Mouse (Mus musculus) mouse embryonic stem cell (cell line): ENCODE data around the gene Mfsd14b.

ENCODE experiments used
- in situ Hi-C, 2 experiments: fragments of 300-500 bp; cut with MboI; formaldehyde crosslinking; loops; 1 replicate in 1 of 2; 3 replicates in 1 of 2; pipeline ENCODE4 v1.14.3; 2019 to 2020; ENCODE audit warnings: low sequenced_read_pairs in 2 of 2, low pct_unique_long_range_greater_than_20kb in 1 of 2, mixed read lengths in 1 of 2; ENCODE audit not compliant: unreplicated experiment in 1 of 2

The Mfsd14b gene

DNA sequence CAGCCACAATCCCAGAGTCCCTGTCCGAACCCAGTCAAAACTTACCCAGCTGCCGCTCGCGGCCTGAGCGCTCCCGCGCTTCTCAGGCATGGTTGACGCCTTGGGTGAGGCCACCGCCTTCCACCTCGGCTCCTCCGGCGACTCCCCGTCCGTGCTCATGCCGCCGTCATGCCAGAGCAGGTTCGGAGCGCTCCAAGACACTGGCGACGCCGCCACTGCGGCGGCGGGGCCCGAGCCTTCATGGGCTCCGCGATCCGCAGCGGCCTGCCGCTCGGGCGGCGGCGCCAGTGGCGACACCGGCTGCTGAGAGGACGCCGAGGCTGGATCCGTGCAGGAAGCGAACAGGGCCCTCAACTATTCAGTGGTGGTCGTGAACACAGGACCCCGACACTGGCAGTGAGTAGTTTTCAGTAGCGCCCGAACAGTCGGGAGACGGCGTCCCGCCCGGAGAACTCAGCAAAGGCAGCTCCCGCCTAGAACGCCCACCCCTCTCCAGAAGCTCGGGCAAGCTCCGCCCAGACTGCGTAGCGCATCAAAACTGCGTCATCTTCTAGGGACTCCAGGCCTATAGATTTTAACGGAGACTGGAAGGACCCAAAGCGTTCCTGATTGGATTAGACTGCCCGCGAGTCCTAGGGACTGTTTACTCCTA, at the start of gene Mfsd14b:
Gene Mfsd14b, minus strand, starts transcription at position 517 of the 652 bp plus-strand sequence.
- in situ Hi-C loops: no loop called here

DNA sequence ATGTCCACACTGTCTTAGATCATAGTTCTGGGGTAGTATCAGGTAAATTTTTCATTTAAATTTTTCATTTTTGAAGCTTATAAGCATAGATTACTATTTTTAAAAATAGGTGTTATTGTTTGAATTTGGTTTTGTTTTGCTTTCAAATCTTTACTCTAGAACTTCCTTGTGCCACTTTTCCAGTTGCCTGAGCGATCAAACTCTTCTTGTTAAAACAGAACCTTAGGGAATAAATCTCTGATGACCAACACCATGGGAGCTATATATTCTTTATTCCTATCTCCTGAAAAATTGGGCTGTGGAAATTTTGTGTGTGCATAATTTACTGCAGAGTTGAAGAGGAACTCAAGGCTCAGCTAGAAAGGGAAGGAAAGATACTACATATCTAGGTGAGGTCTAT, 37.2 kb upstream of the Mfsd14b start, which contains the start of gene Olfr466:
Gene Olfr466, plus strand, starts transcription at position 301 of the 400 bp plus-strand sequence.
- in situ Hi-C loops: no loop called here

DNA sequence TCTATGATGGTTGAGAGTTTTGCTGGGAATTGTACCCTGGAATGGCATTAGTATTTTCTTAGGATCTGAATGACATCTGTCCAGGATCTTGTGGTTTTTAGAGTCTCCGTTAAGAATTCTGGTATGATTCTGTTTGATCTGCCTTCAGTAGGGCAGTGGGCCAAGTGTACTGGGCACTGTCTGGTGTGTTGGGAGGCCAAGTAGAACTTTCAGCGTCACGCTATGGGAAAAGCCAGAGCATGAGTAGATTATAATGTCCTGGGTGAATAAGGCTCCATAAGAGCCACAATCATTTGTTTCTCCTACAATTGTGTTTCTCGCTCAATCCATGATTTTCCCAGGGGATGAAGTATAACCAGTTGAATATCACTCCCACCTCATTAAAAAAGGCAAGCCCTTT, 25.0 kb upstream of the Mfsd14b start, which contains the start of gene Olfr465-ps1:
Gene Olfr465-ps1, plus strand, starts transcription at position 301 of the 400 bp plus-strand sequence.
- in situ Hi-C loops: no loop called here

DNA sequence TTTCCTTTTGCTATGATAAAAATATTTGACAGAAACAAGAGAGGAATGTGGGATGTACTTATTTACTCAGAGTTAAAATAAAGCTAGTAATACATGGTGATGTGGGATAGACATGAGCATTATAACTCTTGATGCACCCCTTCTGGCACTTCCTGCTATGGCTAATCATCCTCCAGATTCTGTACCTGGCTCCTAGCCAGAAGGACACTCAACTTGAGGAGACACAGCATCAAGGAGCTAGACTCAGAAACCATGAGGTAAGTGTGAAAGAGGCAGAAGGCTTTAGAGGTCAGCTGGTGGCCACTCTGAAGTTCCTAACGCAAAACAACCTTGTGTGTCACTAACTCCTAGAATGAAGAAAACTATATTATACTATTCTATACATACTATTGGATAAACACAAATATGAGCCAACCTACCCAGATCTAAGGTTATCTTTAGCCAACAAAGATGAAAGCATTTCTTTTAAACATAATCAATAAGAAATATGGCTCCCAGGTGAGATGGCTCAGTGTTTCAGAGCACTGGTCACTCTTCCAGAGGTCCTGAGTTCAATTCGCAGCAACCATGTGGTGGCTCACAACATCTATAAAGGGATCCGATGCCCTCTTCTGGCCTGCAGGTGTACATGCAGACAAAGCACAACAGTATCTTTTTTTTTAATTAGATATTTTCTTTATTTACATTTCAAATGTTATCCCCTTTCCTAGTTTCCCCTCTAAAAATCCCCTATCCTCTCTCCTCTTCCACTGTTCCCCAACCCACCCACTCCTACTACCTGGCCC, 14.5 kb upstream of the Mfsd14b start:
- in situ Hi-C loops: loop anchor here in 1 of 2 experiments (5.0 kb wide), 1 partner anchor 90 kb away; no protein-coding TSS in a partner anchor

DNA sequence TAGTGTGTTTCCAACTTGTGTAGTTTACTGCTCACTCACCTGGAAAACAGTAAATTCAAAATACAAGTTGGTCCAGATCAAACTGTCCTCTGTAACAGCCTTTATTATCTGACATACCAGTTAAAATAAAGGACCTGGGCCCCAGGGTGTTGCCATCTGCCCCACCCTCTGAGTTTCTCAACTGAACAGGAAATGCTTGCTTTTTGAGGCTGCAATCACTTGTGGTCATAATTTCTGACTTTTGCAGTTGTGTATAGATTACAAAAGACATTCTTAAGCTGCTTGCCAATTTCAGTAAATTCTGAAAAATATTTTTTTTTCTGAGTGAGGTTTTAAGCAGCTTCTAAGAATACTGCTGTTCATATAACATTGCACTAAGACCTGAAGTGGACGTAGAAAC, 9.3 kb upstream of the Mfsd14b start:
- in situ Hi-C loops: no loop called here

DNA sequence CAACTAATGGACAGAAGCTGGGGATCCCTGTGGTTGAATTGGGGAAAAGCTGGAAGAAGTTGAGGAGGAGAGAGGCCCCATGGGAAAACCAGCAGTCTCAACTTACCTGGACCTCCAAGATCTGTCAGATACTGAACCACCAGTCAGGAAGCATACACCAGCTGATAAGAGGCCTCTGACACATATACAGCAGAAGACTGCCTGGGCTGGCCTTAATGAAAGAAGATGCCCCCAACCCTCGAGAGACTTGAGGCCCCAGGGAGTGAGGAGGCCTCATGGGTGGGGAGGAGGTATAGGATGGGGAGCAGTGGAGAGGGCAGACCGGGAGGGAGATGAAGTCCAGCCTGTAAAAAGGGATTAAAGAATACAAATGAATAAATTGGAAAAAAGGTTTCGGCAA, 8.2 kb upstream of the Mfsd14b start:
- in situ Hi-C loops: no loop called here

DNA sequence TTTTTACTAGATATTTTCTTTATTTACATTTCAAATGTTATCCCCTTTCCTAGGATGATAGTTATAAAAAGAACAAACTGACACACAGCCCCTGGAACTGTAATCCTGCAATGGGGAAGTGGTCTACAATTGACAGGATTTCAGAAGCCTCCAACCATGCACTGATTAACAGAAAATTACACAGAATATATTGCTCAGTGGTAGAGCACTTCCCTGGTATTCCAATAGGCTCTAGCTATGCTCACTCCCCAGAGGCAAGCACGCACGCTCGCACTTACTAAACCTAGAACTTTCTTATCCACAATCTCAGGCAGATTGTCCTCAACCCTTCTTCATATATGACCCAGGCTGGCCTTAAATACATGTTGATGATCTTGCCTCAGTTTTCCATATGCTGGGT, 464 bp upstream of the Mfsd14b start:
- in situ Hi-C loops: no loop called here

DNA sequence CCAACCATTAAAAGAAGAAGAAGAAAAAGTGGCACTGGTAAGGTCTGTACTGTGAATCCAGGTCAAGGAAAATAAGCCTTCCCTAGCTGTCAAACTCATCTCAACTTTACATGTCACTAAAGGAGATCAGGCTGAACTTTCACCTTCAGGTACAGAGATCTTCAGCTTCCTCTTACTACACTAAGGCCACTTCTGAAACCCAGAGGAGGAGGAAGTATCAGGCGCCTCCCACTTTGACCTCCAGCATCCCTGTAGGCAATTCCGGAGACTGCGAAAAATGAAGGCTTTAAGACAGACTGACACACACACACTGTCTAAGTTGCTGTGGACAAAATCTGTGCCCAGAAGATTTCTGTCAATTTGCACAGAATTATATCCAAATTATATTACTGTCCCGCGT, 814 bp downstream of the Mfsd14b start:
- in situ Hi-C loops: no loop called here

DNA sequence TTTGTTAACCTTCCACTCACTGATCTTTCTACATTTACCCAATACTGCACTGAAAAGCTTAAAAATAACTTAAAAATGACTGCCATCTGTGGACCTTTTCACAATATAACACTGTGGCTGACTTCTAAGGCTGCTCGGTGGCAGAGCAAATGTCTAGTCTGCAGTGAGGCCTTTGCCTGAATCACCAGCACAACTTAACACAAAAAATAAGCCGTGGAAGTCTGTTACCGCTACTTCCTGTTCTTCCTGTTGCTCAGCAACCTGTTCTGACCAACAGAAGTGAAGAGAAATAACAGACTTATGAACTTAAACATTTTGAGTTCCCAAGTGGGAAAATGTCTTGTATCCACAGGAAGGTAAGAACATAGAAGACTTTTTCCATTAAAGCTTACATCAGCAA, 11.5 kb downstream of the Mfsd14b start:
- in situ Hi-C loops: no loop called here

DNA sequence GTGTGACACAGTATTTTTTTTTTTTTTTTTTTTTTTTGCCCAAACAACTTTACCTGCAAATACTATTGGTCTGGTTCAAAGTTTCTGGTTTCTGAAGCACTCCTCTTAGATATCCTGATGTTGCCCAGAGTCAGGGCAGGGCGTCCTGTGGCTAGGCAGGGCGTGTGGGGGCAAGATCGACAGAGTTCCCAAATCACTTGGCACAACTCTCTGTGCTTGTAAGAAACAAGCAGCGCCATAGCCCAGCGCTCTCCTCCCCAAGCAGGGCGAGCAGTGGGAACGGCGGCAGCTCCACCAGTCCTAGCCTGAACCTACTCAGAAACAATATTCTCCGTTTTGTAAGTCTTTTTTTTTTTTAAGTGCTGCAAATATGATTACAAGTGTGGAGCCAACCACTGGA, 12.1 kb downstream of the Mfsd14b start:
- in situ Hi-C loops: no loop called here

DNA sequence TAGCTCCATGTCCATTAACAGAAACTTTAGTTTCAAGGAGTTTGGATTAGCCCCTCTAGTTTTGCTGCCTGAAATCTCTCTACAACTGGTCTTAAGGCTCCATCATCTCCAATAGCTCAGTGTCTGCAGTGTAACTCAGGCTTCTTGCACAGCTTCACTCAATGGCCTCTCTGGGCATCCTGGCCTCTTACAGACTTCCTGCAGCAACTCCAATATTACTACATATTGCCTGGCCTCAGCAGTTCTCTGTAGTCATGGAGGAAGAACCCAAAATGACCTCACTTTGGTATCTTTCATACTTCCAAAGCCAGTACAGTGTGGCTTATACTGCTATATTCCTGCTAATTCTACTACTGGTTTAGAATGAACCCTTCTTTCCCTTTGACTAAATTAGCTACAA, 15.8 kb downstream of the Mfsd14b start:
- in situ Hi-C loops: no loop called here

DNA sequence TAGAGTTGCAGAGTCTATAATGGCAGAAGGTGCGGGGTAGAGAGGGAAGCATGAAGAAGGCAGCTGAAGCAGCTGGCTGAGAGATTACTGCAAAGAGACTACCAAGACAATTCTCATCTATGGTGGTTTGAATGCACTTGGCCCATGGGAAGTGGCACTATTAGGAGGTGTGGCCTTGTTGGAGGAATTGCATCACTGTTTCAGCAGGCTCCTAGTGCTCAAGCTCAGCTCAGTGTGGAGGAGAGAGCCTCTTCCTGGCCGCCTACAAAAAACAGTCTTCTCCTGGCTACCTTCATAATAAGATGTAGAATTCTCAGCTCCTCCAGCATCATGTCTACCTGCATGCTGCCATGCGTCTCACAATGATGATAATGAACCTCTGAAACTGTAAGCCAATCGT, 16.9 kb downstream of the Mfsd14b start:
- in situ Hi-C loops: no loop called here

DNA sequence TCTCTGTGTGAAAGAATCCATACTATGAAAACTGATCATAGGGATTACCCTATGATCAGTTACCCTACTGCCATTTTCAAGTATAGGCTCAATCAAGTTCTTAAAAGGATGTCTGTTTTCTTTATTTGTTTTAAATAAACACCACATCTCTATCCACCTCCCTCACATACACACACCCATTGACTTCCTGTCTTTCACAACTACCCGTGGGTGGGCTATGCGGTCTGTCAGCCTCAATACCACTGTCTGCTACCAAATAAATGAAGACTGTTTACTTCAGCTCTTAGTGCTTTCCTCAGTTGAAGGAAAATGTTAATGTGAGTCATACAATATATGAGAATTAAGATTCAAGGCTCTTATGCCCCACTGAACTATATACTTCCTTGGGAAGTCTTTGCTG, 42.8 kb downstream of the Mfsd14b start:
- in situ Hi-C loops: no loop called here

DNA sequence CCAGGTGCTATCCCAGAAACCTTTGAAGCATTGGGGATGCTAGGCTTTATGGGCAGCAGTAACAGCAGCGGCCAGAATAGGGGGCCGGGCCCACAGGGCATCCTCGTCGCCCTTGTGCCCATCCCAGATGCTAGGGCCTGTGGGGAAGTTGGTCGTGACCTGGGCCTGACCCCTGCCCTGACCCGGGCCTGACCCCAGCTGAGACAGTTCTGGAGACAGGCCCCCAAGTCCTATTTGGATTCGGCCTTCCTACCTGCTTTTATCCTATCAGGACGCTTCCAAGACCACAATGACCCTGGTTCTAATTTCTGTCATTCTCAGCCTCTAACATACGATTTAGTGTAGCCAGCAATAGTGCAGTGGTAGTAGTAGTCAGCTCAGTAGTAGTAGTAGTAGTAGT, 60.1 kb downstream of the Mfsd14b start, which contains the start of gene Prss47:
Gene Prss47, minus strand, starts transcription at position 101 of the 400 bp plus-strand sequence.
- in situ Hi-C loops: no loop called here

DNA sequence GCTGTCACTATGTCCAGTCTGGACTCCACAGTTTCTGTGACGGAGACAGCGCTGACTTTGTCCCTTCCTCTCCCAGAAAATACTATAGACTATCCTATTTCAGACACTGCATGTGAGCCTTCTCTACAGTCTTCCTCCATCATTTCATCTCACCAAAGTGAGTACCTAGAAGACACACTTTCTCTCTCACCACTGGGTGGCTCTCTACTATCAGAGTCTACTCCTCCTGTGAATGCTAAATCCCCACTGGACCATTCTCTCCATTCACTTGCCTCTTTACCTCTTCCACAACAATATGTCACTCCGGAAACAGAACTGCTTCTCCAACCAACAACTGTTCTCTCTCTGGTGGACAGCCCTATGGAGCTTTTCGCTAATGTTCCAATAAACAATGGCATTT, 77.7 kb downstream of the Mfsd14b start:
- in situ Hi-C loops: loop anchor here in 1 of 2 experiments (5.0 kb wide), 1 partner anchor 92 kb away; no protein-coding TSS in a partner anchor

DNA sequence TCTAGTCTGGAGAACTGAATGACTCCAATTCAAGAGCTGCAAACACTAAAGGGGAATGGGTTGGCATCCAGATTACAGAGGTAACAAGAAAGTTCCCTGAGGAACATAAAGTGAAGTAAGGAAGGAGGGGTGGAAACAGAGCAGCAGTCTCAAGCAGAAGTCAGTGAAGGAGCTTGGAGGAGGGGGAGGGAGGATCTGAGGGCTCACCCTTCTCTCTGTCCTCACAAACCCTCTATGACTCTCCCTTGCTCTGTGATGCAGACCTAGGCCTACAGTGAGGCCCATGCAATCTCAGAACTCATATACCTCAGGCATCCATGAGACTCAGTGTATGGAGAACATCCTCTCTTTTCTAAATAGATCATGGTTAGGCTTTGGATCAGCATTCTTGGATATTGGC, 80.0 kb downstream of the Mfsd14b start, which contains the start of gene Spata31d1c:
Gene Spata31d1c, plus strand, starts transcription at position 301 of the 400 bp plus-strand sequence.
- in situ Hi-C loops: no loop called here
